Mouse (Mus musculus) retina, postnatal 1 day (tissue): ENCODE results near the gene Cenpp.

Experiments used
- DNase-seq: peaks from one replicate; pipeline ENCODE4 v3.0.0-alpha.2; 2012

The Cenpp gene

GRCm38 (mm10) chr13:49449318-49449749 is 203.3 kb downstream of the Cenpp start:
- DNase-seq = peak; percentile 81

GRCm38 (mm10) chr13:49444451-49444850 is 208.1 kb downstream of the Cenpp start:
- no peak for DNase-seq

DNA sequence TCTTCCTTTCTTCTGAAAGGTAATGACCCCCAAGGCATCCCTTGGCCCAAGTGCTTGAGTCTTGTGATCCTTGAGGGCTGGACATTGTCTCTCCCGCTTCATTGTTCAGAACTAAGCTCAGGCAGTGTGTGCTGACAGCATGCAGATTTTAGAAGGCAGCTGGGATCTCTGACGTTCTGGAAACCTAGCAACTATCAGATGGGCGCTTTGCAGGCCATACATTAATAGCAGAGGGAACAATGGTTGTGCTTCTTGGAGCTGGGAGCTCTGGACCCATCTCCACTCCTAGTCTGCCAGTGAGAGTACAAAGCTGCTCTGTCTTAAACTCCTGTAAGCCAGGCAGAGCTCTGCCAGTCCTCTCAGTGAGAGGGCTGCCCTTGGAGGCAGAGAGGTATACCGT is 216.4 kb downstream of the Cenpp start:
- DNase-seq = no peak

DNA sequence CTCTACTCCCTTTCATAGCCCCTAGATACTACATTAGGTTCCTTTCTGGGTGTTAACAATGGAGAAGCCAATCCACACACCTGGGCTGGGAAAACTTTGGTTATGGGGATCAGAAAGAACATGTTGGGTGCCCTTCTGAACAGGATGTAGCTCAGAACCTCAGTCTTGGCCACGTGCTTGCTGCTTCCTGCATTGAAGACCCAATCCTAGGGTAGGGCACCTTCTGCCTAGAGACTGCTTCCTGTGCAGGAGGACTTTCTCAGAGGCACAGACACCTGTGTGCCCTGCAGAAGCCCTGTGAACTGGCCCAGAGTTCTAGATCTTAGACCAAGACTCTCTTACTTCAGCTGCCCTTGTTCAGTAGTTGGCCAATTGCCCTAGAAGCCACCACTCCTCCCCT is 216.8 kb downstream of the Cenpp start:
- no peak for DNase-seq

DNA sequence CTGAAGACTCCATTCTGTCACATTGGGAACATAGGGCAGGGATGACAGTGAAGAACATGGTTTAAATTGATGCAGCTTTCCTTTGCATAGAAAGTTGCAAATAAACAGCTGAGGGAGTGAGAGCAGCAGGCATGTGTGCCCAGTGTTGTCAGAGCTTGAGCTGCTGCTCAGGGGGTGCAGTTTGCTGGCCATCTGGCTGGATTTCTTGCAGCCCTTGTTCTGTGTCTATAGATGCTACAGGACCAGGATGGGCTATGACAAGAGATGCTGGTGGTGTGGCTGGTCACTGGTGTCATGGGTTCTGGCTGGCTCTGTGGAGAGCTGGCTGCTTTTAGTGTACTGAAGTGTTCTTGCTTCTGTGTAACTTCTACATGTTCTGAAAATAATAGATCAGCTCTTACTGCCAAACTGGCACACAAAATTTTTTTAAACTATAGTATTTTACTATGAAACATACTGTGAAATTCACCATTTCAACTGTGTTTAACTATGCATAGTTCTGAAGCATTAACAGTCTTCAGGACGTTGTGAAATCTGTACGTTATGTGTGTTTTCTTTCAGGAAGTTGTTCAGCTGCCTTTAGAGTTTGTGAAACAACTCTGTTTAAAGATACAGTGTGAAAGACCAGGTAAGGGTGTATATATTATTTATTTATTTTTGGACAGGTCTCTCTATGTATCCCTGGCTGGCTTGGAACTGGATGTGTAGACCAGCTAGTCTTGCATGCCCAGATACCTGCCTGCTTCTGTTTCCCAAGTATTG is 219.1 kb downstream of the Cenpp start:
- no peak for DNase-seq

DNA sequence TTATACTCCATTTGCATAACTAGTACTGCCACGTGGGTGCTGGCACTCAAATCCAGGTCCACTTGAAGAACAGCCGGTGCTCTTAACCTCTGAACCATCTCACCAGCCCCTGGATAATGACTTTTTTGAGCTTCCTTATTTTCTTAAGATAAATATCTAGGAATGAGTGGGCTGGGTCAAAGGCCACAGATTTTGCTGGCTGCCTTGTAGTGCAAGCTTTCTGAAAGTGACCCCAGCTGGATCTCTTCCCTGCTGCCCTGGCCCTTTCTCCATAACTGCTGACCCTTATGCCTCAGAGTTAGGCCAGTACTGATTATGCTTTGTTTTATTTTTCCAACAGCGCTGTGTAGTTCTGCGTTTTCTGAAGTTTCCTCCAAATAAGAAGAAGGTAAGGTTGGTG is 222.1 kb downstream of the Cenpp start:
- DNase-seq = no peak

DNA sequence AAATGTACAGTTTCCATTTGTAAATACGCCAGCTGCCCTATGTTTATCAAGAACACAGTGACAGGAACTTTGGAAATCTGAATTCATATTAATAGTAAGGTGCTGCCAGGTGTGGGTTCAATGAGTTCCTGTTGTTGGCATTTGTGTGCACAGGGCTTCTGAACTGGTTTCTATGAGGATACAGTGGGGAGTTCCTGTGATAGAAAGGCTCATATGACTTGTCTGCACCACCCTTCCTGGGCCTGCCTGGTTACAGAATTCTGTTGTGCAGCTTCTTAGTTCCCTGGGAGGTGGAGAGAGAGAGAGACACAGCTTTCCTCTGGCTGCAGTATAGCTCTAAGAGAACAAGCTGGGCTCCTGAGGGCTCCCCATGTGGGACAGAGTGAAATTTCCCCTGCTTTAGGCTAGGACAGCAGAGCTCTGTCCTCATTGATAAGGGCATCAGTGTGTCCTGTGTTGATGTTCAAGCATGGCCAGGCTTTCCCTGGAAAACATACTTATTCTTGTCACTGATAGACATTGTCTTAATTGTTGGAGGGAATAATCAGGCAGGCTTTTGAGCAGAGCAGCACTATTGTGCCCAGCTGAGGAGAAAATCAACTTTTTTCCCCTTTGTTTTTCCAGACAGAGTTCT is 224.4 kb downstream of the Cenpp start:
- DNase-seq = no peak

GRCm38 (mm10) chr13:49426736-49427135 is 225.8 kb downstream of the Cenpp start:
- no peak for DNase-seq

DNA sequence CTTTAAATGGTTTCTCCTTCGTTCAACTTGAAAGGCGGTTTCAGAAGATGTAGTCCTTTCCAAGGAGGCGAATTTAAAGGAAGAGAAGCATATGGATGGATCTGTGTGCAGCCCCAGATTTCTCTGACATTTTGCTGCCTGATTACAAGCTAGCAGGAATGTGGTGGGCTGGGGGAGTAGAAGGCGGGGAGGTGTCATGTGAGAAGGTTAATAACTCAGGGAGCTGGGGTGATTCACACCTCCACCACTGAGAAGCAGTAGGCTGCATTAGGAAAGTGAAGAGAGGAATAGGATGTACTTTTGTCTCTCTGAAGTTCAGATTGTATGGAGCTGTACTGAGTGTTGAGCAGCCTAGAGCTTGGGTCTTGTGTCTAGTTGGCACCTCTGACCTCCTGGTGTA is 230.6 kb downstream of the Cenpp start:
- no peak for DNase-seq

DNA sequence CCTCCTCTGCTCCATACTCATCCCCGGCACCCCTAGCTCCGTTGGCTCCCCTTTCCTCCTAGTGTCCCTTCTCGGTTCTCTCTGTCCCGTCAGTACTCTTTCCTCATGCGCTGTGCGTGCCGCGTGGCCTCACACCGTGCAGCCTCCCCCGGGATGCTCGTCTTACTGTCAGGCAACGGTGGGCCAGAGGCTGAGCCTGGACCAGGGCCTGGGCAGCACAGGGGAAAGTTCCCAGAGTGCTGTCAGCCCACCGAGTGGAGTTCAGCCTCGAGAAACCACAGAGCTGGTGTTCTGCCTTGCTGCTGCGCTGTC is 231.0 kb downstream of the Cenpp start:
- no peak for DNase-seq

- DNase-seq = peak; percentile 99
Observed at GRCm38 (mm10) chr13:49420754-49421605, 231.6 kb downstream of the Cenpp start, which contains the start of gene Ippk. TSS of gene Ippk (plus strand) at chr13:49421249.
